Mouse (Mus musculus) olfactory bulb, adult 2 months (tissue): Measurements from ENCODE around the gene Csnk1d.

Experiments
- CTCF ChIP-seq: fragments of 200-500 bp; IDR thresholded peaks from 2 replicates; pipeline ENCODE4 v1.5.1; 2012; ENCODE audit warnings: low read depth, mild to moderate bottlenecking, low read length, moderate library complexity; ENCODE audit not compliant: insufficient read depth
- POLR2A ChIP-seq: fragments of 200-500 bp; IDR thresholded peaks from 2 replicates; pipeline ENCODE4 v1.6.1; 2012; ENCODE audit warnings: mild to moderate bottlenecking, low read depth, low read length, moderate library complexity; ENCODE audit not compliant: insufficient read depth

DNA sequence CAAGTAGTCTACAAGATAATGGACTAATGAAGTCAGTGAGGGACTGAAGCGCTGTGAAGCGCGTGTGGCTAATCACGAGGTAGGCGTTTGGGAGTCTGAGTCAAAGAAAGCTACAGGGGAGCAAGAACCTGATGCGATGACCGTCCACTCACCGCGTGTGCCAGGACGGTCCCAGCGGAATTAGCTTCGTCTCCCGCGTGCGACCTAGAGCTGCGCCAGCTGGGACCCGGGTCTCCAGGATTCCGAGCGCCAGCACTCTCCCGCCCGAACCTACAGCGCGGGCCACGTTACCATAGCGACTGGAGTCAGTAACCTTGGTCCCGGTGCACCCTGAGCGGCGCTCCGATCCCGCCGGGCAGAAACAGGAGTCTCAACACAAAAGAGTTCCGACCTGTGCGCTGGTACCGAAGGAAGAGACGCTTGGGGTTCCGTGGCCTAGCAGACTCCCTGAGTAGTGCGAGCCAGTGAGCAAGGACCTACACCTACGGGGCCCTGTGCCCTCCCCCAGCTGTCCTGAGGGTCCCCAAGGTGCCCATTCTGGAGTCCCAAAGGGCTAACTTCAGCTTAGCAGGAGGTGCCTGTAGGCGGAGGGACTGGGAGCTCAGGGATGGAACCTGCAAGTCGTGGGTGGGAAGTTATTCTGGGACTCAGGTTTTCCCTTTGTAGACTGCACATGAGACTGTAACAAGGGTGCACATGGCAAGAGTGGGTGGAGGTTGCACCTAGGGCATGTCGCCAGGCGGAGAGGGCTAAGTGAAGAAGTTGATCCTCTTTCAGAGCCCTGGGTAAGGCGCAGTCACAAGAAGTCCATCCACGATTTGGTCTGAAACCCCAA, 58.3 kb downstream of the Csnk1d start, which contains the start of gene Ccdc57:
- TF ChIP-seq CTCF (no peak), POLR2A (peak; percentile 41; the same call in 1 of the 2 replicates)
